Mouse (Mus musculus) left cerebral cortex, adult 18-20 months (tissue): ENCODE results near the gene Umps. TPM values are rescaled to one million over a fixed set of nuclear protein-coding genes. Genes with fewer than 3 reads are reported as not detected.

ENCODE experiments used
- DNase-seq, 2 experiments: peaks; one replicate each; pipeline ENCODE4 v3.0.0; 2021 to 2022; ENCODE audit warnings: low spot score in 2 of 2, mixed read lengths in 1 of 2
- long read RNA-seq, 2 experiments: library from polyadenylated mRNA; stranded (forward); transcript quantifications; one replicate each; pipeline ENCODE4 v2.0.0; 2021
- total RNA-seq, 2 experiments: library from RNA; stranded (reverse); gene quantifications; 2 replicates each; pipeline ENCODE4 v1.2.3; 2021

Umps gene
- total RNA-seq = 10 to 100 TPM; 14.9 to 15.8 TPM
- long read RNA-seq, experiment 1, transcript Umps-201 (6 exons, 3,484 nt) = major isoform, 27 of 32 reads
- long read RNA-seq, experiment 1, partial matches to known transcripts = 1 of 32 reads
- long read RNA-seq, experiment 1, other reads (novel, unspliced or antisense) = 2 of 32 reads
- long read RNA-seq, experiment 2, transcript Umps-201 (6 exons, 3,484 nt) = major isoform, 14 of 16 reads
- long read RNA-seq, experiment 2, partial matches to known transcripts = 1 of 16 reads
- long read RNA-seq, experiment 2, other reads (novel, unspliced or antisense) = 0 of 16 reads

- peak; percentile 72 to 82 for DNase-seq
Observed at GRCm38 (mm10) chr16:33966538-33967282, at the start of gene Umps. Gene Umps, minus strand, starts transcription at chr16:33967038.

- no peak for DNase-seq
Observed at GRCm38 (mm10) chr16:34011991-34012845, 45.4 kb upstream of the Umps start.

GRCm38 (mm10) chr16:34009567-34009966 is 42.7 kb upstream of the Umps start:
- no peak for DNase-seq

GRCm38 (mm10) chr16:34005986-34006385 is 39.1 kb upstream of the Umps start:
- no peak for DNase-seq

GRCm38 (mm10) chr16:34004128-34004578 is 37.3 kb upstream of the Umps start:
- peak in 1 of 2 experiments; percentile 29 for DNase-seq

- DNase-seq = no peak
Observed at GRCm38 (mm10) chr16:34003566-34004127, 36.8 kb upstream of the Umps start.

- no peak for DNase-seq
Observed at GRCm38 (mm10) chr16:34000715-34001114, 33.9 kb upstream of the Umps start.

- DNase-seq = peak; percentile 51 to 61
Observed at GRCm38 (mm10) chr16:33999388-33999787, 32.5 kb upstream of the Umps start.

GRCm38 (mm10) chr16:33998011-33998410 is 31.2 kb upstream of the Umps start:
- no peak for DNase-seq

GRCm38 (mm10) chr16:33996030-33996429 is 29.2 kb upstream of the Umps start:
- DNase-seq = peak; percentile 55 to 67

- no peak for DNase-seq
Observed at GRCm38 (mm10) chr16:33995496-33995895, 28.7 kb upstream of the Umps start.

GRCm38 (mm10) chr16:33994321-33994720 is 27.5 kb upstream of the Umps start:
- DNase-seq = no peak

- no peak for DNase-seq
Observed at GRCm38 (mm10) chr16:33990712-33991111, 23.9 kb upstream of the Umps start.

- no peak for DNase-seq
Observed at GRCm38 (mm10) chr16:33989106-33989505, 22.3 kb upstream of the Umps start.

GRCm38 (mm10) chr16:33988358-33989012 is 21.6 kb upstream of the Umps start:
- peak; percentile 47 to 58 for DNase-seq

GRCm38 (mm10) chr16:33986993-33987392 is 20.2 kb upstream of the Umps start:
- no peak for DNase-seq

GRCm38 (mm10) chr16:33985372-33985771 is 18.5 kb upstream of the Umps start:
- DNase-seq = no peak

- DNase-seq = no peak
Observed at GRCm38 (mm10) chr16:33983712-33984111, 16.9 kb upstream of the Umps start.

- no peak for DNase-seq
Observed at GRCm38 (mm10) chr16:33979855-33980254, 13.0 kb upstream of the Umps start.

GRCm38 (mm10) chr16:33967283-33967640 is 424 bp upstream of the Umps start:
- DNase-seq = no peak
